Mouse (Mus musculus) layer of hippocampus, adult 2 months (tissue): ENCODE data around the gene Alpi. TPM values are rescaled to one million over a fixed set of nuclear protein-coding genes. Genes with fewer than 3 reads are reported as not detected.

ENCODE experiments used
- DNase-seq, 2 experiments: peaks; one replicate each; pipeline ENCODE4 v3.0.0; 2022; ENCODE audit warnings: low spot score in 2 of 2
- H3K27ac ChIP-seq: fragments of 200-600 bp; 2 replicates; pipeline ENCODE4 v1.8.1; 2022
- H3K4me3 ChIP-seq: fragments of 200-600 bp; 2 replicates; pipeline ENCODE4 v1.8.1; 2022; ENCODE audit warnings: mild to moderate bottlenecking
- CTCF ChIP-seq: fragments of 200-600 bp; conservative IDR thresholded peaks from 2 replicates; pipeline ENCODE4 v1.8.1; 2022; ENCODE audit warnings: antibody characterized with exemption, mild to moderate bottlenecking, moderate library complexity
- total RNA-seq, 2 experiments: library from RNA; stranded (reverse); gene quantifications; 2 replicates each; pipeline ENCODE4 v1.2.3; 2021

Gene Alpi
- total RNA-seq, 2 experiments from 2014 or later = 0.15 TPM; not detected in 1

DNA sequence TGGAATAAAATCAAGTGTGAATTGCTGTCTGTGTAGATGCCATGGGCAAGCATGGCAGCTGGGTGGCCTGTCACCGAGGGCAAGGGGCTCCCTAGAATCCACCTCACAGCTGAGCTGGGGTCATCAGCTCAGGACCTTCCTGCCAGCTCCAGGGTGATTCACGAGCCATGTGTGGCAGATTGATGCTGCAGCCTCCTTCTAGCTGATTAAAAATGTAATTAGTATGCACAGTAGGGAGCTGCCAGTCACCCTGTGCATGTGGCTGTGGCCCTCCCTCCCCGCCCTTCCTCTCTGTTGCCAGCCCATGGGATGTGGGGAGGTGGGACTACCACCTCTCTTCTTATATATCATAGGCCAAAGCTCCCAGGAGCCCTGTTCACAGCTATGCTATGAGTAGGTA lies 51.3 kb downstream of the Alpi start:
- Histone ChIP-seq H3K4me3 (no peak overlapping the region), H3K27ac (no peak overlapping the region)
- TF ChIP-seq CTCF = no peak
- DNase-seq = no peak

Other genes starting within 250 kb of the Alpi start
- not detected for gene Alppl2, start 11.7 kb downstream of the Alpi start, total RNA-seq
- not detected for gene Akp3, start 23.4 kb upstream of the Alpi start, total RNA-seq
- gene Ecel1, start 54.9 kb upstream of the Alpi start, total RNA-seq = 1 to 10 TPM; 1.6 TPM
- under 1 TPM; 0.15 to 0.22 TPM for gene Prss56, start 81.7 kb upstream of the Alpi start, total RNA-seq
- gene Chrnd, start 89.0 kb upstream of the Alpi start, total RNA-seq = not detected
- not detected for gene Chrng, start 103.1 kb upstream of the Alpi start, total RNA-seq
- 10 to 100 TPM; 55.6 to 55.8 TPM for gene Eif4e2, start 112.3 kb upstream of the Alpi start, total RNA-seq
- 10 to 100 TPM; 13.6 to 15.0 TPM for gene Efhd1, start 162.8 kb upstream of the Alpi start, total RNA-seq
- 100 to 1,000 TPM; 144 to 148 TPM for gene Gigyf2, start 225.4 kb upstream of the Alpi start, total RNA-seq